ENCODE assay signal across 8 mouse cellular contexts in genomic region chr17:25834595-25835222, GRCm38 (mm10). TPM values are rescaled to one million over a fixed set of nuclear protein-coding genes. Genes with fewer than 3 reads are reported as not detected.
DNase-seq lines count a peak whose midpoint lies in the region; ATAC-seq lines count a peak whose summit lies in the region.

No protein-coding gene starts in this region.

- H3K27ac ChIP-seq in forebrain, embryonic 12.5 days = no peak overlapping the region
- peak overlapping the region; percentile 95; the same call in 1 of the 2 replicates for H3K27ac ChIP-seq in limb, embryonic 10.5 days
- peak overlapping the region; percentile 99 for H3K27ac ChIP-seq in neural tube, embryonic 15.5 days (replicated peaks)

- H3K36me3 ChIP-seq in forebrain, embryonic 12.5 days (replicated peaks) = peaks cover 52% of the 10 kb centered on the region
- peaks cover 71% of the 10 kb centered on the region for H3K36me3 ChIP-seq in limb, embryonic 10.5 days
- peaks cover 44% of the 10 kb centered on the region for H3K36me3 ChIP-seq in neural tube, embryonic 15.5 days

- ATAC-seq in forebrain, embryonic 12.5 days (ENCODE audit: low FRiP score) = no peak
- no peak for ATAC-seq in neural tube, embryonic 15.5 days (ENCODE audit: low FRiP score)

- peak overlapping the region; percentile 83 for H3K4me3 ChIP-seq in forebrain, embryonic 12.5 days (replicated peaks)
- H3K4me3 ChIP-seq in limb, embryonic 10.5 days = peak overlapping the region; percentile 77
- H3K4me3 ChIP-seq in neural tube, embryonic 15.5 days (replicated peaks) = peak overlapping the region; percentile 92

- peak; percentile 42 for DNase-seq in kidney, adult 9 months
- no peak for DNase-seq in kidney, adult 8-10 months
- no peak for DNase-seq in limb, embryonic 10.5 days (ENCODE audit: low spot score)
- no peak for DNase-seq in urinary bladder, adult 18-20 months (ENCODE audit: low spot score in 2 of 2)
- no peak for DNase-seq in ovary, postnatal 36 days (ENCODE audit: low spot score)
- no peak for DNase-seq in Muller cell, postnatal 12 days (ENCODE audit: inconsistent ontology term)

- peak overlapping the region; percentile 84 for H3K4me2 ChIP-seq in forebrain, embryonic 12.5 days
- peak overlapping the region; percentile 98 for H3K4me2 ChIP-seq in neural tube, embryonic 15.5 days

- H3K4me1 ChIP-seq in forebrain, embryonic 12.5 days = peaks cover 77% of the 10 kb centered on the region
- H3K4me1 ChIP-seq in limb, embryonic 10.5 days = peaks cover 87% of the 10 kb centered on the region
- H3K4me1 ChIP-seq in neural tube, embryonic 15.5 days = peaks cover 82% of the 10 kb centered on the region

- H3K9ac ChIP-seq in forebrain, embryonic 12.5 days = peak overlapping the region; percentile 71
- H3K9ac ChIP-seq in neural tube, embryonic 15.5 days (replicated peaks) = peak overlapping the region; percentile 92

- 85% methylated on average over 12 of the region's 12 CpGs for WGBS in forebrain, embryonic 12.5 days
- 91% methylated on average over 12 of the region's 12 CpGs for WGBS in limb, embryonic 10.5 days
- 90% methylated on average over 12 of the region's 12 CpGs for WGBS in neural tube, embryonic 15.5 days

- no peaks in the 10 kb centered on the region for H3K9me3 ChIP-seq in forebrain, embryonic 12.5 days
- no peaks in the 10 kb centered on the region for H3K9me3 ChIP-seq in limb, embryonic 10.5 days (replicated peaks)
- no peaks in the 10 kb centered on the region for H3K9me3 ChIP-seq in neural tube, embryonic 15.5 days (replicated peaks)

- no peaks in the 10 kb centered on the region for H3K27me3 ChIP-seq in forebrain, embryonic 12.5 days
- no peaks in the 10 kb centered on the region for H3K27me3 ChIP-seq in limb, embryonic 10.5 days (ENCODE audit: low read depth, poor library complexity, severe bottlenecking)
- H3K27me3 ChIP-seq in neural tube, embryonic 15.5 days (replicated peaks) = no peaks in the 10 kb centered on the region

RNA-seq across cellular contexts. Expression of gene Stub1, which starts 1.5 kb away (rescaled TPM):
- polyA plus RNA-seq in forebrain, embryonic 12.5 days (2016; fragmentation: Nextera tagmentation; extraction: Ambion mirVana) = 284 and 288 TPM in 2 replicates
- 408 and 426 TPM in 2 replicates for polyA plus RNA-seq in limb, embryonic 10.5 days (2016; fragmentation: Nextera tagmentation; extraction: Ambion mirVana)
- polyA plus RNA-seq in neural tube, embryonic 15.5 days (2015; fragmentation: Nextera tagmentation; extraction: Ambion mirVana) = 380 TPM in 2 replicates

RNA-seq across cellular contexts. Expression of gene Rhbdl1, which starts 2.4 kb away (rescaled TPM):
- polyA plus RNA-seq in forebrain, embryonic 12.5 days (2016; fragmentation: Nextera tagmentation; extraction: Ambion mirVana) = 5.0 and 5.7 TPM in 2 replicates
- polyA plus RNA-seq in limb, embryonic 10.5 days (2016; fragmentation: Nextera tagmentation; extraction: Ambion mirVana) = 1.0 and 1.2 TPM in 2 replicates
- 45.9 and 56.9 TPM in 2 replicates for polyA plus RNA-seq in neural tube, embryonic 15.5 days (2015; fragmentation: Nextera tagmentation; extraction: Ambion mirVana)

RNA-seq across cellular contexts. Expression of gene Jmjd8, which starts 6.0 kb away (rescaled TPM):
- 65.7 and 69.5 TPM in 2 replicates for polyA plus RNA-seq in forebrain, embryonic 12.5 days (2016; fragmentation: Nextera tagmentation; extraction: Ambion mirVana)
- polyA plus RNA-seq in limb, embryonic 10.5 days (2016; fragmentation: Nextera tagmentation; extraction: Ambion mirVana) = 52.4 and 54.9 TPM in 2 replicates
- polyA plus RNA-seq in neural tube, embryonic 15.5 days (2015; fragmentation: Nextera tagmentation; extraction: Ambion mirVana) = 48.5 and 49.8 TPM in 2 replicates

RNA-seq across cellular contexts. Expression of gene Gm20683, which starts 6.9 kb away (rescaled TPM):
- 2.5 and 3.3 TPM in 2 replicates for polyA plus RNA-seq in forebrain, embryonic 12.5 days (2016; fragmentation: Nextera tagmentation; extraction: Ambion mirVana)
- 1.5 and 1.9 TPM in 2 replicates for polyA plus RNA-seq in limb, embryonic 10.5 days (2016; fragmentation: Nextera tagmentation; extraction: Ambion mirVana)
- polyA plus RNA-seq in neural tube, embryonic 15.5 days (2015; fragmentation: Nextera tagmentation; extraction: Ambion mirVana) = 11.6 and 14.6 TPM in 2 replicates

RNA-seq across cellular contexts. Expression of gene Rhot2, which starts 9.9 kb away (rescaled TPM):
- polyA plus RNA-seq in forebrain, embryonic 12.5 days (2016; fragmentation: Nextera tagmentation; extraction: Ambion mirVana) = 20.9 and 23.4 TPM in 2 replicates
- polyA plus RNA-seq in limb, embryonic 10.5 days (2016; fragmentation: Nextera tagmentation; extraction: Ambion mirVana) = 30.8 and 32.6 TPM in 2 replicates
- 17.8 and 23.0 TPM in 2 replicates for polyA plus RNA-seq in neural tube, embryonic 15.5 days (2015; fragmentation: Nextera tagmentation; extraction: Ambion mirVana)
